Mouse (Mus musculus): ENCODE data around the gene Herc1.

GRCm38 (mm10) chr9:66352704-66353103 lies 2.5 kb downstream of the Herc1 start:
- TF ChIP-seq POLR2A (IDR thresholded peaks at IDR 0.05; ENCODE audit: borderline replicate concordance, insufficient read depth, low read length) (no peak), CTCF (IDR thresholded peaks at IDR 0.05; ENCODE audit: borderline replicate concordance, insufficient read depth, low read depth, low read length) (no peak)

Data from cerebellum, adult 2 months (tissue).